Mouse (Mus musculus) small intestine, adult 2 months (tissue): ENCODE measurements around the gene Oscar.

Source experiments
- CTCF ChIP-seq: fragments of 200-500 bp; IDR thresholded peaks from 2 replicates; pipeline ENCODE4 v1.5.1; 2012; ENCODE audit warnings: low read depth, mild to moderate bottlenecking, control low read depth, inconsistent platforms, low read length, moderate library complexity, mixed read lengths; ENCODE audit not compliant: insufficient replicate concordance, insufficient read length; ENCODE audit errors: extremely low read depth
- POLR2A ChIP-seq: fragments of 200-500 bp; IDR thresholded peaks from 2 replicates; pipeline ENCODE4 v1.6.1; 2012; ENCODE audit warnings: low read depth, mild to moderate bottlenecking, control low read depth, inconsistent platforms, low read length, moderate library complexity

DNA sequence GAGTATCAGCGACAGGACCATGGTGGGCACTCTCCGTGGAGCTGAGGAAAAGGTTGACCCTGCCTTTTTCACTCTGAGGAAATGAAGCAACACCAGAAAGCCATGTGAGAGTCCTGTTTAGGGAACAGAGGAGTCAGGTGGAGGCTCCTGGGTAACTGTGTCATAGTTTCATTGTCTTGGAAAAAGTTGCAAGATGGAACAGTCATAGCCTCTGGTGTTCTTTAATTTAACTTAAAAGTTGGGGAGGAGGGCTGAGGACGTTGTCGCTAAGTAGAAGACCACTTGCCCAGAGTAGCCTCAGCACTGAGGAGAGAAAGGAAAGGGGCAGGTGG, at the start of gene Oscar:
- TF ChIP-seq CTCF = no peak
- no peak for TF ChIP-seq POLR2A
